Mouse (Mus musculus): ENCODE measurements around the gene Olfr1338. TPM values are rescaled to one million over a fixed set of nuclear protein-coding genes. Genes with fewer than 3 reads are reported as not detected.
"Not testable (repeated sequence)": the region's sequence is repeated elsewhere in the genome, so short reads cannot be mapped to it uniquely, and the experiment has no call there.

Olfr1338 gene
- total RNA-seq (2021) = not detected

- no peak for DNase-seq (ENCODE audit: extremely low spot score in 1 of 2, low spot score in 1 of 2)
Measured at GRCm38 (mm10) chr4:118758637-118759036, at the start of gene Olfr1338. Gene Olfr1338, minus strand, starts transcription at chr4:118758737.

GRCm38 (mm10) chr4:118792796-118793195, 34.3 kb upstream of the Olfr1338 start:
- DNase-seq (ENCODE audit: extremely low spot score in 1 of 2, low spot score in 1 of 2) = not testable (repeated sequence)

- no peak for DNase-seq (ENCODE audit: extremely low spot score in 1 of 2, low spot score in 1 of 2)
Measured at GRCm38 (mm10) chr4:118782486-118782885, 23.9 kb upstream of the Olfr1338 start, which contains the start of gene Olfr1337. Gene Olfr1337, minus strand, starts transcription at chr4:118782586.

- no peak for DNase-seq (ENCODE audit: extremely low spot score in 1 of 2, low spot score in 1 of 2)
Measured at GRCm38 (mm10) chr4:118741881-118742280, 16.7 kb downstream of the Olfr1338 start.

- DNase-seq (ENCODE audit: extremely low spot score in 1 of 2, low spot score in 1 of 2) = no peak
Measured at GRCm38 (mm10) chr4:118740988-118741698, 17.4 kb downstream of the Olfr1338 start.

GRCm38 (mm10) chr4:118739574-118739973, 19.0 kb downstream of the Olfr1338 start:
- no peak for DNase-seq (ENCODE audit: extremely low spot score in 1 of 2, low spot score in 1 of 2)

GRCm38 (mm10) chr4:118731875-118732274, 26.7 kb downstream of the Olfr1338 start, which contains the start of gene Olfr1339:
Gene Olfr1339, plus strand, starts transcription at chr4:118732175.
- no peak for DNase-seq (ENCODE audit: extremely low spot score in 1 of 2, low spot score in 1 of 2)

GRCm38 (mm10) chr4:118721742-118722483, 36.6 kb downstream of the Olfr1338 start:
- no peak for DNase-seq (ENCODE audit: extremely low spot score in 1 of 2, low spot score in 1 of 2)

GRCm38 (mm10) chr4:118719838-118720237, 38.7 kb downstream of the Olfr1338 start, which contains the start of gene Olfr1340:
Gene Olfr1340, plus strand, starts transcription at chr4:118720138.
- no peak for DNase-seq (ENCODE audit: extremely low spot score in 1 of 2, low spot score in 1 of 2)

GRCm38 (mm10) chr4:118711656-118712055, 46.9 kb downstream of the Olfr1338 start:
- DNase-seq (ENCODE audit: extremely low spot score in 1 of 2, low spot score in 1 of 2) = no peak

- DNase-seq (ENCODE audit: extremely low spot score in 1 of 2, low spot score in 1 of 2) = no peak
Measured at GRCm38 (mm10) chr4:118708086-118708485, 50.5 kb downstream of the Olfr1338 start.

- DNase-seq (ENCODE audit: extremely low spot score in 1 of 2, low spot score in 1 of 2) = no peak
Measured at GRCm38 (mm10) chr4:118703223-118703622, 55.3 kb downstream of the Olfr1338 start, which contains the start of gene Olfr1341. Gene Olfr1341, plus strand, starts transcription at chr4:118703523.

Other genes starting within 250 kb of the Olfr1338 start
- gene 2610528J11Rik, start 231.7 kb downstream of the Olfr1338 start, total RNA-seq (2021) = not detected
- 10 to 100 TPM; 10.4 to 12.3 TPM for gene Tmem125, start 214.7 kb downstream of the Olfr1338 start, total RNA-seq (2021)
- under 1 TPM; 0.47 to 0.71 TPM for gene Cfap57, start 138.0 kb downstream of the Olfr1338 start, total RNA-seq (2021)
- 10 to 100 TPM; 56.0 to 65.6 TPM for gene Ebna1bp2, start 137.9 kb downstream of the Olfr1338 start, total RNA-seq (2021)
- not detected for gene Olfr62, start 99.8 kb downstream of the Olfr1338 start, total RNA-seq (2021)
- gene Olfr1342, start 66.0 kb downstream of the Olfr1338 start, total RNA-seq (2021) = not detected
- gene Olfr1341, start 55.2 kb downstream of the Olfr1338 start, total RNA-seq (2021) = not detected
- not detected for gene Olfr1340, start 38.6 kb downstream of the Olfr1338 start, total RNA-seq (2021)
- gene Olfr1339, start 26.6 kb downstream of the Olfr1338 start, total RNA-seq (2021) = not detected
- not detected for gene Olfr1337, start 23.8 kb upstream of the Olfr1338 start, total RNA-seq (2021)
- gene Olfr1335, start 51.2 kb upstream of the Olfr1338 start, total RNA-seq (2021) = not detected
- gene Olfr1333, start 77.5 kb upstream of the Olfr1338 start, total RNA-seq (2021) = not detected
- not detected for gene Olfr1331, start 105.9 kb upstream of the Olfr1338 start, total RNA-seq (2021)
- gene Olfr1330, start 129.9 kb upstream of the Olfr1338 start, total RNA-seq (2021) = not detected
- gene Olfr1329, start 158.7 kb upstream of the Olfr1338 start, total RNA-seq (2021) = not detected
- gene Olfr1328, start 179.9 kb upstream of the Olfr1338 start, total RNA-seq (2021) = not detected
- gene Lao1, start 202.8 kb upstream of the Olfr1338 start, total RNA-seq (2021) = 1 to 10 TPM in 1 of 2 experiments, under 1 TPM in 1; 0.96 to 1.1 TPM